Mouse (Mus musculus) CD8-positive naive resting alpha-beta T cell, adult 2 months (primary cell): ENCODE results near the gene Rsc1a1.

Experiments
- DNase-seq, 2 experiments: peaks; one replicate each; pipeline ENCODE4 v3.0.0; 2022; ENCODE audit warnings: low read depth in 2 of 2, low spot score in 2 of 2

The Rsc1a1 gene

DNA sequence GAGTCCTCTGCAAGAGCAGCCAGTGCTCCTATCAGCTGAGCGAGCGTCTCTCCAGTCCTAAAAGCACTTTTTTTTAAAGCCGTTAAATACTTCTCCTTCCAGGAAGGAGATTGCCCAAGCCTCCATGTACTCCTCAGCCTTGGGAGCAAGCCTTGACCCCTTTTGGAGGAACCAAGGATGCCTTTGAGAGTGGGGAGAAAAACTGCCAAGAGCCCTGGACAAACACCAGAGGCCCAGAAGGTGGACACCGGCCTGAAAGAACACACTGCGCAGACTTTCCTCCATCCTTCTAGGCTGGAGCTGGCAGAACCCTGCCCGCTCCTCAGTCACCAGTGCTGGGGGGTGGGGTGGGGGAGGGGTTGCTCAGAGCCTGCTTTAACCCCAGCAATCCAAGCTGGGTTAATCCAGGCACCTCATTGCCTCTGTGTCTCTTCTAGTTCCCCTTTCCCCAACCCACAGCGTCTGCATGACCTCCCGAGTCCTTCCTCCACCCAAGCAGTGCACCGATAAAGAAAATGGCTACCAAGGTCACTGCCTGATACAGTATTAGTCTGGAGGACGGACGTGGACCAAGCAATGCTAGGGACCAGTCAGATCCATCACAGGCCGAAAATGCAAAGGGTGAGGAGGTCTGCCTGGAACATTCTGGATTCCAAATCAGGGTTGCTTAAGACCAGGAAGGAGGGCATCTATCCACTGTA is 29.3 kb downstream of the Rsc1a1 start:
- no peak for DNase-seq

DNA sequence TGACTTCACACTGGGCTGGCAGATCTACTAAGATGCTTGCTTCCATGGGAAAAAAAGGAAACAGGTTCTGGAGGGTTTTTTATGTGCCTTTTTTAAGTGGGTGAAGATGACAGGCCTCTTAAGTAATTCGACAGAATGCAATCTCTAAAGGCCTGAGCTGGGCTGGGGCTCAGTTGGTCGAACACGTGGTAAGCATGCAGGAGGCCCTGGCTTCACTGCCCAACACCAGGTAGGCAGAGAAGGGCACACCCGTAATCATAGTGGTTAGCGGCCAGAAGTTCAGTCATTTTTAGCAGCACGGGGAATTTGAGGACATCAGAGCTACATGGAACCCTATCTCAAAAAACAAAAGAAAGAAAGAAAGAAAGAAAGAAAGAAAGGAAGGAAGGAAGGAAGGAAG is 30.9 kb downstream of the Rsc1a1 start:
- DNase-seq: no peak

DNA sequence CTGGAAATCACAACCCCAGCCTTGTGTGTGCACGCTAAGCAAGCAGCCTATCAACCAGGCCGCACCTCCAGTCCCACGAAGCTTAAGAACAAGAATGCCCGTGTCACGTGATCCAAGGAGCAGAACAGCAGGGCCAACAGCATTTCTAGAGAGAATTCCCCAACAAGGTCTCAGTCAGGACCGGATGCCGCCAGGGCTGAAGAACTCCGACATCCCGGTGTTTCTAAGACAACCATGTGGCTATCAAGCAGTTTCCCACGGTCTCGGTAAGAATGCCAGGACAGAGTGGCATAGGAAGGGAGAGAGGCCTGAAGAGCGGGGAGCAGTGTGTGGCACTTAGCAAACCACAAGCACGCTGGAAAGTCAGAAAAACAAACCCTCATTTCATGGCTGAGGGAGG is 31.6 kb downstream of the Rsc1a1 start:
- DNase-seq: no peak

DNA sequence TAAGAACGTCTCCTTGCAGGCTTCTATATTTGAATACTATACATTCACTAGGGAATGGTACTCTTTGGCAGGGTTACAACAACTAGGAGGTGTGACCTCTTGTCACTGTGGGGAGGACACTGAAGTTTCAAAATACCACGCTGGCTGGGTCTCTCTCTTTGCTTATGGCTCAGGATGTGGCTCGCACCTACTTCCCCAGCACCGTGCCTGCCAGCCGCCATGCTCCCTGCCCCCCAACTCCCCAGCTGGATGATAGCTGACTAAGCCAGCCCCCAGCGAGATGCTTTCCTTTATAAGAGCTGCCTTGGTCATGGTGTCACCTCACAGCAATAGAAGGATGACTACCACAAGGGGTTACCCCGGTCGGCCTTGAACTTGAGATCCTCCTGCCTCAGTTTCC is 32.4 kb downstream of the Rsc1a1 start:
- no peak for DNase-seq

DNA sequence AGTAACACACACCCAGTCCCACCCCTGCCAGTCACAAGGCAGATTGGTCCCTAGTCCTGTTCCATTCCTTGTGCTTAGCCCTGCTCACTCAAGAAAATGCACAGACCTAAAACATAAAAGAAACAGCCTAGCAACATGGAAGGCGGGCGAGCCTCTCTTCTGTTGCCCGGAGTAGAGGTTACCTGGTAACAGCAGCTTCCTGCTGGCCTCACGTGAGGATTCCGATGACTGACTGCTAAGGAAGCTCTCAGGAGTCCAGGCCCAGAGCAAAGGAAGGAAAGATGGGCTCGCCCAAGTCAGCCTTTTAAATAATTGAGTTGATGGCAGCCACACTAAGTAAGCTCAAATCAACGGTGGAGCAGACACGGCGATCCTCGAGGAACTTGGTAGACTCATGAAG is 33.5 kb downstream of the Rsc1a1 start:
- DNase-seq: no peak

DNA sequence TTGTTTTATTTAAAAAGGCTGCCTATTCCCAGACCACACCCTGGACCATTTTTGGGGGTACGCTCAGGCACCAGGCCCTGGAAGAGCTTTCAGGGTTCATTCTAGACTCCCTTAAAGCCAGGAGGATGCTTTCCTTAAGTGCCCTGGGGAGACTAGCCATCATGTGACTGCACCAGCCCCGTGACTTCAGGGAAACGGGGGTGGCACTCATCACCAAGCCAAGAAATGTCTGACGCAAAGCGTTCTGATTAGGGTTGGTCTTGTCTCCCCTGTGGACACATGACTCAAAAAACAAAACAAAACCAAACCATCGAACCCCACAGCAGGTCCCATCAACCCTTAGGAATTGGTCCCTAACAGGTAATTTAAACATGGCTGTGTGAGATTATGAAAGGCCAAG is 34.1 kb downstream of the Rsc1a1 start:
- no peak for DNase-seq

DNA sequence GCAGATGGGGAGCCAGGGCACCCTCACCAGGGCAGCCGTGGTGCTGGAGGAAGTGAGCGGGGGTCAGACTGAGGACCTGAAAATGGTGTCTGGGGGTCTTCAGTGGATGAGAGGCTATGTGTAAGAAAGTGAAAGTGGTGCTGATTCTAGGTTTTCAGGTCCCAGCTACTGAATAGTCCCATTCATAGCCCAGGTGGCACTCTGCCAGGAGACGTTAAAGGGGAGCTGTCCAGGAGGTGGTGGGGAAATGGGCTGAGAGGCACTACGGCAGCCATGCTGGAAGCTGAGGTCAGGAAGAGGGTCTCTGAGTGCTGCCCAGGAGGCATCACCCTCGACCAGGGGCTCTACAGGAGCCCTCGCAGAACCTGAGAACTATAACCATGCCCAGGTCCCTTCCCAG is 36.2 kb downstream of the Rsc1a1 start:
- no peak for DNase-seq

DNA sequence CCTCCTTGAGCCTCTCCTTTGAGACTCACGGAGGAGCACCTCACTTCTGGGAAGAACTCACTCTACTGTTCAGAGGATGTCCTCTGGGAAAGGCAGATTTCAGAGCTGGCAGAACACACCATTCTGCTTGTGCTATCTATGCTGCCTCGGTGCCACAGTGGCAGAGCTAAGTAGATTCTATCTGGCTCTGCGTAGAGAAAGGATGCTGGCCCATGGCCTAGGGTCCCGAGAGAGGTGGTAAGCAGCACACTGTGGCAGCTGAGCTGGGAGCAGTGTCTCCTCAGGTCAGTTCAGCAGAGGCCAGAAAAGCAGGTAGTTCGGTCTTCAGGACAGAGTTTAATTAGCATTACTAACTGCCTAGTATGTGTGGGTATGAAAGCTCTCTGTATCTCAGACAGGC is 37.1 kb downstream of the Rsc1a1 start:
- DNase-seq: no peak

DNA sequence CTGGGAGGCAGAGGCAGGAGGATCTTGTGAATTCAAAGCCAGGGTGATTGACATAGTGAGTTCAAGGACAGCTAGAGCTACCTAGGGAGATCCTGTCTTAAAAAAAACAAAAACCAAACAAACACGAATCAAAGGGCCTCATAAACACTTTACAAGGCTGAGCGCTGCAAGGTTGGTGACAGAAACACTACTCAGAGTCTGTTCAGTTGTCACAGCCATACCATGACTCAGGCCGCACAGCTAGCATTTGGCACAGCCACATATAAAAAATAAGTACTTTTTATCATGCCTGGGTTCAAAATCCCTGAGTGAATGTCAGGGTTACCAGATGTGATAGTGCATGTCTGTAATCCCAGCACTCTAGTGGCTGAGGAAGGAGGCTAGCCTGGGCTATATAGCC is 38.2 kb downstream of the Rsc1a1 start:
- DNase-seq: no peak

DNA sequence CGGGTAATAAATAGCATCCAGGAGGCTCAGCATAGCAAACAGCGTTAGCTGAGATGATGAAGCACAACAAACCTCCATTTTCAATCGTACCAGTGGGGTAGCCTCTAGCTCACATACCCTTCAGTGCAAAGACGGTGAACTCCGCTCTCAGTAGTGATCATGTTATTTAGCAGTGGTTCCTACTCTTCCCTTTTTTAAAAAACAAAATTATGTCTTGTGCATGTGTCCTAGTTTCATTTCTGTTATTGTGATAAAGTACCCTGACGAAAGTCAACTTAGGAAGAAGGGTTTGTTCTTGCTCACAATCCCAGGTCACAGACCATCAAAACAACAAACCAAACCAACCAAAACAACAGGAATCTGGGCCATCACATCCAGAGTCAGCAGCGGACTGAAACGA is 39.4 kb downstream of the Rsc1a1 start:
- no peak for DNase-seq

DNA sequence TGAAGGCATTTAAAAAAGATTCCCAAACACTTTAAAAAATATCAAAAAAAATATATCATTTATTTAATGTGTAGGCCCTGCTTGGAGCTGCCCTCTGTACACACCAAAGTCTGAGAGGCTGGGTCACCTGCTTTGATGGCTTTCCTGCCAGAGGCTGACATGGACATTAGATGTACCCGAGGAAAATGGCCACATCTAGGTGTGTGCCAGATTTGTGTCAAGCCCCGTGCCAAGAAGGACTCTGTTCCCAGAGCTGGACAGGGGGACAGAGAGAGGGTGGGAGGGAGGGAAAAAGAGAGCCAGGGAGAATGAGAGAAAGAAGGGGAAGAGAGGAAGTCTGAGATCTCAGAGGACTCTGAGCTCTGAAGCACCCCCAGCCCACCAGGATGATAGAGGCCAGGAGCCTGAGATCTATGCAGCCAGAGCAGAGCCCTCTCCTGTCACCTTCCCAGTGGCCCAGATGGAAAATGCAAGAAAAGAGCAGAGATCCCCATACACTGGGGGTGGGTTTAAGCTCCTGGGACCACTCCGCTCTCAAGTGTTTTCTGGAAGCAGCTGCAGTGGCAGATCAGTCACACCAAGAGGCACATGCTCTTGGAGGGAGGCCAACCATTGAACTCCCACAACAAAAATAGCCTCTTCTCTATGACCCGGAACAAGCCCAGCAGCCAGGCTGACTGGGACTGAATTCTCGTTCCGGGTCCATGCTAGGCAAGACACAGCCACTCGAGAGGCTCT is 42.1 kb downstream of the Rsc1a1 start:
- no peak for DNase-seq

DNA sequence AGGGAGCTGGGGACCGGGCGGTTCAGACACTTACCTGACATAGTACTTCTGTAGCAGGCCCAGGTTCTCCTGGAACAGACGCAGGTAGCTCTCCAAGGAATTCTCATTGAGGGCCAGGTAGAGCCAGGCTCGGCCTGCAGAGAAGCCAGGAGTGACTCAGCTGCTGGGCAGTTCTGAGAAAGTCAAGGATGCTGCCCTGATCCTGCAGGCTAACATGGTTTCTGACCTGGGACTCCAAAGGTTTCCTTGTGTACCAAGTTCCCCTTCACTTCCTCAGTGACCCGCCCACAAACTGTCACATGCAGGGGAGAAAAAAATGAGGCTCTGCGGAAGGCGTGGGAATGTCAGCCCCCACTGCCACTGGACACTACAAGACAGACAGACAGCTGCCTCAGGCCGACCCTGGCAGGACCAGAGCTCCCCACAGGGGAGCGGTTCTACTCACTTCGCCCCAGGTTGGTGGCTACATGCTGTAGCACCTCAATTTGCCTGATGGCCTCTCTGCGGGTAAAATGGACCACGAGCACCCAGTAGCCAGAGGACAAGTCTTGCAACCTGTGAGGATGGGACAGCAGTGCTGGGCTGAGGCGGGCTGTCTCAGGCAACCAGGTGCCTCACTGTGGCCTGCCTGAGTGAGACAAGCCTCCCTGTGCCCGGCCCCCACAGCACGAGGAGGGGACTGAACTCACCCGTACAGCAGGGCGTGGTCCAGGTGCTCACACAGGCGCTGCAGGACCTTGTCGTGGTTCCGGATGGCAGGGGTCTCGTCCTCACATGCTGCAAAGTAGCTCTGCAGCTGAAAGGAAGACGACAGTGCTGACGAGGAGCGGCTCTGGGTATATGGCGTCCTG is 43.2 kb downstream of the Rsc1a1 start:
- DNase-seq: no peak

DNA sequence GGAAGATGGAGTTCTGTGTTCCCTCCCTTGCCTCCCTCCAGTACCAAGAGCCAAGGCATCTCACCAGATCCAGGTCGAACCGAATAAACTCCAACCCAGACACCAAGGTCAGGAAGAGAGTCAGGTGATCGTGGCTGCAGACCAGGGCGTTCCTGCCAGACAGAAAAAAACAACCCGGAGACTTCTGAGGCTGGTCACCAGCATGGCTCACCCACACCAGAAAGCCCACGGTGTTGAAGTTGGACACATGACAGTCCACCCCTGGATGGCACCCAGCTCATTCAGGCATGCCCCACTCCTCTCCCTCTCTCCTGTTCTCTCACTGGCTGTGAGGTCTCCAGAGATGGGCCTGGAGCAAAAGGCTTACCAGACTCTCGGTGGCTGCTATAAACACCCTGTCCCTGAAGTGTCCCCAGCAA is 44.0 kb downstream of the Rsc1a1 start:
- DNase-seq: no peak

DNA sequence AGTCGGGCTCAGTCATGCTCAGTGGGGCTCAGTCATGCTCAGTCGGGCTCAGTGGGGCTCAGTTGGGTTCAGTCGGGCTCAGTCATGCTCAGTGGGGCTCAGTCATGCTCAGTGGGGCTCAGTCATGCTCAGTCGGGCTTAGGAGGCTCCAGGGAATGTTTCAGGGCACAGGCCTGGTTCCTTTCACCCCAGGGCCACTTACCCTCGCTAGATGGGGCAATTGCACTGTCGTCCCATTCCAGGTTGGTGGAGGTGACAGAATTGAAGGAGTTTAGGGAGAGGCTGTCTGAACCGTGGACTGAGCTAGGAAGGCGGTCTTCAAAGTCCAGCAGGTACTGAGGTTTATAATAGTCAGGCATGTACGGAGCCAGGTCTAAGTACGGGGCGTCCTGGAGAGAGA is 45.9 kb downstream of the Rsc1a1 start:
- no peak for DNase-seq

DNA sequence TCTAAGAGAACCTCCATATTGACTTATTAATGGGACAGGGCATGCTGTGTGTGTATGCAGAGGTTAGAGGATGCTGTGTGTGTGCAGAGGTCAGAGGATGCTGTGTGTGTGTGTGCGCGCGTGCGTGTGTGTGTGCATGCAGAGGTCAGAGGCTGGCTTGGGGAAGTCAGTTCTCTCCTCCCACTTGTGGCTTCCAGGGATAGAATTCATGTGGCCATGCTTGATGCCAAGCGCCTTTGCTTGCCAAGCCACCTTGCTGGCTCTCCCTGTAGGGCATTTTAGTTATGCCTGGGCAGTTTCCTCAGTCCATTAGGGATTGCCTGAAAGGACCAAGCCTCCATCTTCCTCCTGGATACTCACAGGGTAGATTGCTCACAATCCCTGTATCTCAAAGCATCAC is 48.7 kb downstream of the Rsc1a1 start:
- no peak for DNase-seq

DNA sequence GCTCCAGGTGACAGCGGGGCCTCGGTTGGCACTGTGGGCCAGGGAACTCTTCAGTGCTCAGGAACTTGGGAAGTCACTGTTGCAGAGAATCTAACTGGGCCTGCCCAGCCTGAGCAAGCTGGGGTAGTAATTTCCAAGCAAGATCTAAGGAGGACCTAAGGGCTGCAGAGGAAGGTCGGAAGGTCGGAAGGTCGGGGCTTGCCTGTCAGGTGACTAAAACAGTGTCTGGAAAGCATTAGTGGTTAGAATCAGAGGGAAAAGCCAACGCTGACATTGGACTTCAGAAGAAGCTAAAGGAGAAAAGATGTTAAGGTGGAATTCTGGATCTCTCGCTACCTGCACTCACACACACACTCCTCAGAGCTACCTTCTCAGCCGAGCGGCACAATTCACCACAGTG is 49.4 kb downstream of the Rsc1a1 start:
- no peak for DNase-seq
